Mouse (Mus musculus): ENCODE results near the gene Hmg20b. TPM values are rescaled to one million over a fixed set of nuclear protein-coding genes. Genes with fewer than 3 reads are reported as not detected.
A peak's percentile ranks its signal among the peaks of the same experiment; 100 is the strongest.

The Hmg20b gene
- polyA plus RNA-seq (2014; fragmentation: Nextera tagmentation; extraction: Ambion mirVana), result 129 and 130 TPM in 2 replicates

DNA sequence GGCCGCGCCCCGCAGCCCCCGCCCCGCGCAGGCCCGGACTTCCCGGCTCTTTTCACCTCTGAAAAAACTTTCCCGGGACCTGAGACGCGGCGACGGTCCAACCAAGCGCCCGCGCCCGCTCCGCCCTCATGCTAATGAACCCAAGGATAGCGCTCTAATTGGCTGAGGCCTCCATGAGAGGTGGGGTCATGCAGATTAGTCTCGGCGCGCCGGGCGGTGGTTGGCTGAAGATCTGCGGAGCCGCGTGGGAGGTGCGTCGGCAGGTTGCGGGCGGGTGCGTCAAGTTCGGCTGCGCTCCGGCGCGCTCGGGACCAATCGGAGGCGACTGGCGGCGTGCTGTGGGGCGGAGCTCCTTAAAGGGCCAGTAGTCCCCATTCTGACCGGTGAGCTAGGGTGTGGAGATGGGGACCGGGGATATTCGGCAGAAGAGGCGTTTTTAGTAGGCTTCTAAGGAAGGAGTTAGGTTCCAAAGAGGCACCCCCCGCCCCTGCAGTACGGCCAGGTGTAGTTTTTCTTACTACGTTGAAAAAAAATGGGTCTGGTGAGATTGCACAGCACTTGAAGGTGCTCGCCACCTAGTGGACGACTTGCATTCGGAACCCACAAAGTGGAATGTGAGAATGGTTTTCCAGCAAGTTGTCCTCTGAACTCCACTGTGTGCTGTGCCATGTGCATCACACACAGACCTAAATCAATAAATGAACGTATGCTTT is at the start of gene Hmg20b:
Gene Hmg20b (minus strand): TSS at position 130 of the 713 bp plus-strand sequence.
- Histone ChIP-seq H3K27ac (replicated peaks; ENCODE audit: low read depth, low read length) (peak within 1 kb of the TSS; percentile 62; the same call in 1 of the 2 replicates), H3K36me3 (ENCODE audit: control insufficient read depth, insufficient read depth, low read length) (peaks cover 2% of the 10 kb centered on the region; the same call in 1 of the 2 replicates), H3K9me3 (ENCODE audit: control insufficient read depth, low read length) (no peaks in the 10 kb centered on the region), H3K4me2 (ENCODE audit: low read depth, severe bottlenecking) (peak within 1 kb of the TSS; percentile 89), H3K9ac (ENCODE audit: low read length) (peak within 1 kb of the TSS; percentile 92), H3K27me3 (ENCODE audit: control insufficient read depth, insufficient read depth, low read length) (no peaks in the 10 kb centered on the region; the same call in 1 of the 2 replicates), H3K4me1 (ENCODE audit: control insufficient read depth, insufficient read depth, low read length) (peaks cover 20% of the 10 kb centered on the region), H3K4me3 (ENCODE audit: low read depth, low read length) (peak within 1 kb of the TSS; percentile 98)
- WGBS, result under 1% methylated on average over 54 of the region's 54 CpGs
- ATAC-seq (ENCODE audit: insufficient number of reproducible peaks, low FRiP score, low TSS enrichment, low read depth) (peak; percentile 88), DNase-seq (ENCODE audit: low spot score) (peak; percentile 99)

DNA sequence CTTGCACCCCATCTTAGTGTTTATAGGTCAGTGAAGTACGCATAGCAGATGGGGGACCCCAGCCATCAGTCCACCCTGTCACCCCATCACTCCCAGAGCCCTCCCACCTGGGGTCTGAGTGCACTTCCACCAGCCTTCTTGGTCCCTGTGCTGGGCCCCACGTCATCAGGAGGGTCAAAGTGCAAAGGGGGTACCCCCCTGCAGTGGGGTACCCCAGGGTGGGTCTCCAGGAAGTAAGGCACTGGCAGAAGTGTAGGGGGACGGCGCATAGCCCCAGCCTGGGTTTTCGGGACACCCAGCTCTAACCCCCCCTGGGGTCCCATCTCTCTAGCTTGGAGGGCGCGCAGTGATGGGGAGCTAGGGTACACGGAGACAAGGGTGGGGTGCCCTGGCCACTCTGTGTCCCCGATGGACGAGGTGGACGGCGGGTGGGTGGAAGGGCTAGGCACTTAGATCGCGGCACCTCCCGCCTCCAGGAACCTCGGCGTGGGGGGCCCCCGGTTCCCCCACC is 49.6 kb upstream of the Hmg20b start:
- Histone ChIP-seq H3K4me1 (ENCODE audit: control insufficient read depth, insufficient read depth, low read length) (peaks cover 32% of the 10 kb centered on the region), H3K27ac (replicated peaks; ENCODE audit: low read depth, low read length) (no peak overlapping the region), H3K27me3 (ENCODE audit: control insufficient read depth, insufficient read depth, low read length) (peaks cover 4% of the 10 kb centered on the region; the same call in 1 of the 2 replicates), H3K4me3 (ENCODE audit: low read depth, low read length) (no peak overlapping the region), H3K9me3 (ENCODE audit: control insufficient read depth, low read length) (no peaks in the 10 kb centered on the region), H3K4me2 (ENCODE audit: low read depth, severe bottlenecking) (no peak overlapping the region), H3K36me3 (ENCODE audit: control insufficient read depth, insufficient read depth, low read length) (peaks cover 11% of the 10 kb centered on the region; the same call in 1 of the 2 replicates), H3K9ac (ENCODE audit: low read length) (no peak overlapping the region)
- 72% methylated on average over 18 of the region's 18 CpGs for WGBS
- ATAC-seq (ENCODE audit: insufficient number of reproducible peaks, low FRiP score, low TSS enrichment, low read depth) (no peak), DNase-seq (ENCODE audit: low spot score) (no peak)

DNA sequence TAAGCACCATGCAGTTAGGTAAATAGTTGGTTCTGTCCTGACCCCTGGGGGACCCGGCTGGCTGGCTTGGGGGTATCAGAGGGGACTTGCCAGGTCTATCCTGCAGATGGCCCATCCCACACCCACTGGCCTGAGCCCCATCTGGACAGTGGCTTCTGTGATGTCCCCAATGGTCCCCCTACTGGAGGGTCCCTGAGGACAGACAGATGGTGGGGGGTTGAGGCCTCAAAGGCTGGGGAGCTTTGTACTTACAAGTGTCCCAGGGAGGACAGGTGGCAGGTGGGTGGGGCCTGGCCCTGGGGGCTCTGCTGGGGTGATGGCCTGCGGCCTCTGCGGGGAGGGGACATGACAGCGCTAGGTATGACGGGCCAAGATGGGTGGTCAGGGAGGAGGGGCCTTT is 49.0 kb upstream of the Hmg20b start:
- Histone ChIP-seq H3K4me1 (ENCODE audit: control insufficient read depth, insufficient read depth, low read length) (peaks cover 31% of the 10 kb centered on the region), H3K4me3 (ENCODE audit: low read depth, low read length) (no peak overlapping the region), H3K36me3 (ENCODE audit: control insufficient read depth, insufficient read depth, low read length) (peaks cover 11% of the 10 kb centered on the region; the same call in 1 of the 2 replicates), H3K27ac (replicated peaks; ENCODE audit: low read depth, low read length) (no peak overlapping the region), H3K4me2 (ENCODE audit: low read depth, severe bottlenecking) (no peak overlapping the region), H3K9ac (ENCODE audit: low read length) (no peak overlapping the region), H3K9me3 (ENCODE audit: control insufficient read depth, low read length) (no peaks in the 10 kb centered on the region), H3K27me3 (ENCODE audit: control insufficient read depth, insufficient read depth, low read length) (peaks cover 4% of the 10 kb centered on the region; the same call in 1 of the 2 replicates)
- no peak for DNase-seq (ENCODE audit: low spot score)
- 58% methylated on average over 5 of the region's 5 CpGs for WGBS
- ATAC-seq (ENCODE audit: insufficient number of reproducible peaks, low FRiP score, low TSS enrichment, low read depth), result no peak

DNA sequence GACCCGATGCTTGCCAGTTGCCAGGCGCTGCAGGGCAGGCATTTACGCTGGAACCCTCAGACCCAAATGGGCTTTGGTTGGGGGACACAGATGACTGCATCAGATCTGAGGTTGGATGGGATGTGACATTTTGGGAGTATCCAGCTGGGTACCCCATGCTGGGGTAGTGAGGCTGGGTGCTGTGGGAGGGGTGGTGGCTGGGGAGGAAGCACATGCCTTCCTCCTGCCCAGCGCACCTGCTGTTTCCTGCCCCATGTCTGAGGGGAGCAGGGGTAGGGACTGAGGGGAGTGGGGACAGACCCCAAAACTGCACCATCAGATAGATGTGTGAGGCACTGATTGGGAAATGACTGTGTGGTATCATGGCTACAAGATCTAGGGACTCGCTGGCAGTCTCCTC is 46.5 kb upstream of the Hmg20b start:
- H3K27ac ChIP-seq (replicated peaks; ENCODE audit: low read depth, low read length), result no peak overlapping the region
- ATAC-seq (ENCODE audit: insufficient number of reproducible peaks, low FRiP score, low TSS enrichment, low read depth), result no peak
- no peak for DNase-seq (ENCODE audit: low spot score)
- H3K36me3 ChIP-seq (ENCODE audit: control insufficient read depth, insufficient read depth, low read length), result peaks cover 11% of the 10 kb centered on the region; the same call in 1 of the 2 replicates
- no peak overlapping the region for H3K4me2 ChIP-seq (ENCODE audit: low read depth, severe bottlenecking)
- H3K4me3 ChIP-seq (ENCODE audit: low read depth, low read length), result no peak overlapping the region
- H3K27me3 ChIP-seq (ENCODE audit: control insufficient read depth, insufficient read depth, low read length), result peaks cover 4% of the 10 kb centered on the region; the same call in 1 of the 2 replicates
- H3K4me1 ChIP-seq (ENCODE audit: control insufficient read depth, insufficient read depth, low read length), result peaks cover 19% of the 10 kb centered on the region
- 72% methylated on average over 5 of the region's 5 CpGs for WGBS
- H3K9ac ChIP-seq (ENCODE audit: low read length), result no peak overlapping the region
- no peaks in the 10 kb centered on the region for H3K9me3 ChIP-seq (ENCODE audit: control insufficient read depth, low read length)

DNA sequence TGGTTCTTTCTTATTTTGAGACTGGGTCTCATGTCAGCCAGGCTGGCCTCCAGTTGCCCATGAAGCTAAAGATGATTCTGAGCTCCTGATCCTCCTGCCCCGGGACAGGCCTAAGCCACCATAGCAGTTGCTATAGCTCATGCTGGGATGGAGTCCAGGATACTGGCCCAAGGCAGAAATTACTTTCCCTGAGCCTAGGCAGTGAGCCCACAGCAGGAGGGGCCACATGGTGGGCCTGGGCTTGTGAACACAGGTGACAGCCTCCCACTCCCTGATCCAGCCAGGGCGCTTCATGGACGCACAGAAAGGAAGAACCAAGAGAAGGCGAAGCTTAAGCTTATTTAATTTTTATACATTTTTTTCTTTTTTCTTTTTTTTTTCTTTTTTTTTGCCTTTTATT is 45.6 kb upstream of the Hmg20b start:
- no peak overlapping the region for H3K4me2 ChIP-seq (ENCODE audit: low read depth, severe bottlenecking)
- 80% methylated on average over 4 of the region's 4 CpGs for WGBS
- no peak for ATAC-seq (ENCODE audit: insufficient number of reproducible peaks, low FRiP score, low TSS enrichment, low read depth)
- no peak overlapping the region for H3K4me3 ChIP-seq (ENCODE audit: low read depth, low read length)
- H3K9me3 ChIP-seq (ENCODE audit: control insufficient read depth, low read length), result no peaks in the 10 kb centered on the region
- peaks cover 11% of the 10 kb centered on the region; the same call in 1 of the 2 replicates for H3K36me3 ChIP-seq (ENCODE audit: control insufficient read depth, insufficient read depth, low read length)
- peaks cover 4% of the 10 kb centered on the region; the same call in 1 of the 2 replicates for H3K27me3 ChIP-seq (ENCODE audit: control insufficient read depth, insufficient read depth, low read length)
- no peak for DNase-seq (ENCODE audit: low spot score)
- no peak overlapping the region for H3K27ac ChIP-seq (replicated peaks; ENCODE audit: low read depth, low read length)
- H3K4me1 ChIP-seq (ENCODE audit: control insufficient read depth, insufficient read depth, low read length), result peaks cover 14% of the 10 kb centered on the region
- no peak overlapping the region for H3K9ac ChIP-seq (ENCODE audit: low read length)

DNA sequence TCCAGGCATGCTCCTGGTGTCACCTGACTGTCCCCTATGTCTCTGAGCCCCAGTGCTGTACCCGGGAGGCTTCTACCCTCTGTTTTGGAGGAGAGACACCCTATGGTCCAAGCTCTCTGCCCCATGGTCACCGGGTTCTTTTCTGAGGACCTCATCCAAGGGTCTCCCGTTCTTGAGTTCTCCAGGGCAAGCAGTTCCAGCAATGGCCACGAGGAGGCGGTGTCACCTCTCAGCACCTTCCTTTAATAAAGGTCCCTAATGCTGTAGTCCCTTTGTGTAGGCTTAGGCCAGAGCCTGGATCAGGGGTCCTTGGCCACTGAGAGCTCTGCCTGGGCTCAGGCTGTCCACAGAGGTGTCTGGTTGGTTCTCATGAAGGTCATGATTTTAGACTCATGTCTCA is 44.8 kb upstream of the Hmg20b start:
- Histone ChIP-seq H3K36me3 (ENCODE audit: control insufficient read depth, insufficient read depth, low read length) (peaks cover 8% of the 10 kb centered on the region; the same call in 1 of the 2 replicates), H3K4me2 (ENCODE audit: low read depth, severe bottlenecking) (no peak overlapping the region), H3K4me3 (ENCODE audit: low read depth, low read length) (no peak overlapping the region), H3K27me3 (ENCODE audit: control insufficient read depth, insufficient read depth, low read length) (no peaks in the 10 kb centered on the region; the same call in 1 of the 2 replicates), H3K4me1 (ENCODE audit: control insufficient read depth, insufficient read depth, low read length) (peaks cover 10% of the 10 kb centered on the region; the same call in 1 of the 2 replicates), H3K9me3 (ENCODE audit: control insufficient read depth, low read length) (no peaks in the 10 kb centered on the region), H3K27ac (replicated peaks; ENCODE audit: low read depth, low read length) (no peak overlapping the region), H3K9ac (ENCODE audit: low read length) (no peak overlapping the region)
- 11% methylated on average over 5 of the region's 5 CpGs for WGBS
- ATAC-seq (ENCODE audit: insufficient number of reproducible peaks, low FRiP score, low TSS enrichment, low read depth) (no peak), DNase-seq (ENCODE audit: low spot score) (peak; percentile 90)

DNA sequence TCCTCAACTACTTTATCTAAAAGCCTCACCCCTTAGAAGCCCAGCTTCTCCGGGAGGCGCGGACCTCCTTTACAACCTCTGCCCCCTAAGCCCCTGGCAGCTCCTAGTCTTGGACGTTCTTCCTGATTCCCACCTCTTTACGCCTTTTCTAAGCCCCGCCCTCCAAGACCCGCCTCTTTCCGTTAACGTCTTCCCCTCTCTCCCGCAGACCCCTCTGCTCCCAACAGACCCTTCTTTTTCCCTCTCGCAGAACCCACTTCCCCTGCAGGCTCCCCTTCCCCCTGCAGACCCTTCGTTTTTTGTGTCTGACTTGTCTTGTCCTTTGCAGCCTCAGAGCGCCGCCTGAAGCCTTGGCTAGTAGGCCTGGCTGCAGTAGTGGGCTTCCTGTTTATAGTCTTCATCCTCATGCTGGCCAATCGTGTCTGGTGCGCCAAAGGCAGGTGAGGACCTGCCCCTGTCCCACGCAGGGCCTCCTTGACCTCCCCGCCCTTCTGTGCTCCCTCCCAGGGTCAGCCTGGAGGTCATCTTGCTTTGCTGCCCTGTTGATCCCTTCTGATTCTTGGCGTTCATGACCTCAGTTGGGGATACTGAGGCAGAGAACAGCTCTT is 43.3 kb upstream of the Hmg20b start:
- WGBS, result 5% methylated on average over 19 of the region's 19 CpGs
- H3K4me1 ChIP-seq (ENCODE audit: control insufficient read depth, insufficient read depth, low read length), result peaks cover 10% of the 10 kb centered on the region; the same call in 1 of the 2 replicates

DNA sequence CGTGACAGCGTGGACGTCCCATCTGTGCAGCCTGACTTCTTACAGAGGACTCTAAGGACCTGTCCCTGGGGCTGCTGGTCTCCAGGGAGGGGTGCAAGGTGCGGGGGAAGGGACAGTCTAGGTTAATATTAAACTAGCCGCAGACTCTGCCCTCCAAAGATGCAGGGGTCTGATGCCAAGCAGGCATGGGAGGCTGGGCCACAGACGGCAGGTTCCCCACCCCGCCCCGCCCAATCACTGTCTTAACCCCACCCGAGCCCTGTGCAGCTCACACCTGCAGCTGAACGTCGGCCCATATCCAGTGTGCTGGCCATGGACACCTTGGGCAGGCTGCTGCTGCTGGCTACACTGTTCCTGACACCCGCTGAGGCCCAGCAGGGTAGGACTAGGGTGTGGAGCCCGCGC is 42.5 kb upstream of the Hmg20b start, which contains the start of gene Smim24:
Gene Smim24 (plus strand): TSS at position 271 of the 405 bp plus-strand sequence.
- H3K9me3 ChIP-seq (ENCODE audit: control insufficient read depth, low read length), result no peaks in the 10 kb centered on the region
- no peak within 1 kb of the TSS; the same call in none of the 2 replicates for H3K27ac ChIP-seq (replicated peaks; ENCODE audit: low read depth, low read length)
- H3K27me3 ChIP-seq (ENCODE audit: control insufficient read depth, insufficient read depth, low read length), result no peaks in the 10 kb centered on the region
- WGBS, result 60% methylated on average over 14 of the region's 14 CpGs
- ATAC-seq (ENCODE audit: insufficient number of reproducible peaks, low FRiP score, low TSS enrichment, low read depth) (no peak), DNase-seq (ENCODE audit: low spot score) (no peak)
- peak within 1 kb of the TSS; percentile 24 for H3K4me2 ChIP-seq (ENCODE audit: low read depth, severe bottlenecking)
- H3K36me3 ChIP-seq (ENCODE audit: control insufficient read depth, insufficient read depth, low read length), result peaks cover 6% of the 10 kb centered on the region; the same call in 1 of the 2 replicates
- peaks cover 9% of the 10 kb centered on the region; the same call in 1 of the 2 replicates for H3K4me1 ChIP-seq (ENCODE audit: control insufficient read depth, insufficient read depth, low read length)
- peak within 1 kb of the TSS; percentile 17; the same call in 1 of the 2 replicates for H3K4me3 ChIP-seq (ENCODE audit: low read depth, low read length)
- peak within 1 kb of the TSS; percentile 40; the same call in 1 of the 2 replicates for H3K9ac ChIP-seq (ENCODE audit: low read length)

More for the DNA sequence above, 43.3 kb upstream of the Hmg20b start:
- Histone ChIP-seq H3K4me2 (ENCODE audit: low read depth, severe bottlenecking) (peak overlapping the region; percentile 24), H3K27ac (replicated peaks; ENCODE audit: low read depth, low read length) (no peak overlapping the region; the same call in 1 of the 2 replicates), H3K9me3 (ENCODE audit: control insufficient read depth, low read length) (no peaks in the 10 kb centered on the region), H3K36me3 (ENCODE audit: control insufficient read depth, insufficient read depth, low read length) (peaks cover 4% of the 10 kb centered on the region; the same call in 1 of the 2 replicates), H3K27me3 (ENCODE audit: control insufficient read depth, insufficient read depth, low read length) (no peaks in the 10 kb centered on the region), H3K4me3 (ENCODE audit: low read depth, low read length) (peak overlapping the region; percentile 17; the same call in 1 of the 2 replicates), H3K9ac (ENCODE audit: low read length) (peak overlapping the region; percentile 40; the same call in 1 of the 2 replicates)
- ATAC-seq (ENCODE audit: insufficient number of reproducible peaks, low FRiP score, low TSS enrichment, low read depth) (no peak), DNase-seq (ENCODE audit: low spot score) (no peak)
